ENCODE assay signal across 9 mouse cellular contexts in genomic region chr2:19519768-19520167, GRCm38 (mm10). TPM values are rescaled to one million over a fixed set of nuclear protein-coding genes. Genes with fewer than 3 reads are reported as not detected.
DNase-seq lines count a peak whose midpoint lies in the region; ATAC-seq and TF ChIP-seq lines count a peak whose summit lies in the region.
"Had no signal": no experiment of that assay in that cellular context is flagged by ENCODE, and none has a peak within 500 bp of the region (broad histone marks: within the 10 kb centered on the region; RNA-seq: fewer than 3 reads in every experiment).

No protein-coding gene starts in this region.

- H3K4me1 ChIP-seq in spleen, adult 2 months (ENCODE audit: control insufficient read depth, insufficient read depth, insufficient read length) = no peaks in the 10 kb centered on the region
- peaks cover 7% of the 10 kb centered on the region; the same call in 1 of the 2 replicates for H3K4me1 ChIP-seq in forebrain, embryonic 15.5 days
- H3K4me1 ChIP-seq in midbrain, embryonic 14.5 days (ENCODE audit: control insufficient read depth, insufficient read depth, low read length) = peaks cover 5% of the 10 kb centered on the region; the same call in 1 of the 2 replicates

- H3K9ac ChIP-seq in forebrain, embryonic 15.5 days (replicated peaks) = no peak overlapping the region
- no peak overlapping the region for H3K9ac ChIP-seq in midbrain, embryonic 14.5 days (replicated peaks; ENCODE audit: low read length)

- H3K4me2 ChIP-seq in forebrain, embryonic 15.5 days (replicated peaks) = no peak overlapping the region
- H3K4me2 ChIP-seq in midbrain, embryonic 14.5 days (ENCODE audit: low read length) = 0 out of 2 replicates have a peak overlapping the region, but pooled peaks have one; percentile 11

- no peaks in the 10 kb centered on the region for H3K36me3 ChIP-seq in spleen, adult 2 months (ENCODE audit: control insufficient read depth, insufficient read depth, low read length)
- H3K36me3 ChIP-seq in forebrain, embryonic 15.5 days = no peaks in the 10 kb centered on the region
- no peaks in the 10 kb centered on the region for H3K36me3 ChIP-seq in midbrain, embryonic 14.5 days (ENCODE audit: control insufficient read depth, insufficient read depth, low read length)

- H3K9me3 ChIP-seq in forebrain, embryonic 15.5 days = no peaks in the 10 kb centered on the region
- H3K9me3 ChIP-seq in midbrain, embryonic 14.5 days (ENCODE audit: control insufficient read depth, low read length) = no peaks in the 10 kb centered on the region

- ATAC-seq in forebrain, embryonic 15.5 days (replicated peaks) = peak; percentile 86
- ATAC-seq in midbrain, embryonic 14.5 days (ENCODE audit: low FRiP score, low TSS enrichment) = peak; percentile 78

- no peak overlapping the region for H3K4me3 ChIP-seq in spleen, adult 2 months (ENCODE audit: extremely low read depth, insufficient read depth, insufficient read length)
- no peak overlapping the region for H3K4me3 ChIP-seq in forebrain, embryonic 15.5 days
- no peak overlapping the region for H3K4me3 ChIP-seq in left cerebral cortex, adult 2 months
- H3K4me3 ChIP-seq in midbrain, embryonic 14.5 days (replicated peaks; ENCODE audit: low read depth, low read length) = no peak overlapping the region

- TF ChIP-seq CTCF in spleen, adult 2 months (IDR thresholded peaks at IDR 0.05; ENCODE audit: extremely low read depth, insufficient read depth, insufficient read length, insufficient replicate concordance) = peak; percentile 29; the same call in 1 of the 2 replicates
- TF ChIP-seq CTCF in left cerebral cortex, adult 2 months (IDR thresholded peaks at IDR 0.05) = peak; percentile 80

- 6% methylated on average over 7 of the region's 7 CpGs for WGBS in spleen, adult 2 months
- WGBS in forebrain, embryonic 15.5 days = 4% methylated on average over 7 of the region's 7 CpGs
- 3% methylated on average over 7 of the region's 7 CpGs for WGBS in midbrain, embryonic 14.5 days

- peak in 1 of 2 experiments; percentile 60 for DNase-seq in spleen, adult 2 months (ENCODE audit: low read depth in 1 of 2, low spot score in 2 of 2)
- no peak for DNase-seq in spleen, adult 12 weeks (ENCODE audit: low spot score)
- DNase-seq in cerebellum, adult 11 months = peak; percentile 9
- peak; percentile 37 for DNase-seq in induced T-regulatory cell, adult 2 months (ENCODE audit: low read depth)
- DNase-seq in left cerebral cortex, adult 2 months (ENCODE audit: extremely low spot score in 1 of 2, low spot score in 2 of 2) = peak; percentile 62 to 63
- DNase-seq in midbrain, embryonic 14.5 days = peak; percentile 88
- DNase-seq in spleen, postnatal 36 days (ENCODE audit: low spot score in 2 of 2) = peak; percentile 33 to 58

- intact Hi-C loops in left cerebral cortex, adult 2 months (cut with DNase I) = loop anchor here (1.0 to 10.0 kb wide), 3 partner anchors 104 to 1255 kb away; no protein-coding TSS in a partner anchor

- no peak for TF ChIP-seq POLR2A in spleen, adult 2 months (IDR thresholded peaks at IDR 0.05; ENCODE audit: low read depth, low read length)

- no peaks in the 10 kb centered on the region; the same call in 1 of the 2 replicates for H3K27me3 ChIP-seq in spleen, adult 2 months (ENCODE audit: control insufficient read depth, insufficient read depth, low read length)
- 0 out of 2 replicates have a peak, but pooled peaks cover 3% of the 10 kb centered on the region for H3K27me3 ChIP-seq in forebrain, embryonic 15.5 days
- peaks cover 16% of the 10 kb centered on the region; the same call in 1 of the 2 replicates for H3K27me3 ChIP-seq in midbrain, embryonic 14.5 days (ENCODE audit: control insufficient read depth, insufficient read depth, low read length)

- no peak overlapping the region for H3K27ac ChIP-seq in spleen, adult 2 months (ENCODE audit: insufficient read depth, low read length)
- H3K27ac ChIP-seq in forebrain, embryonic 15.5 days (replicated peaks) = no peak overlapping the region
- H3K27ac ChIP-seq in left cerebral cortex, adult 2 months = no peak overlapping the region
- H3K27ac ChIP-seq in midbrain, embryonic 14.5 days (replicated peaks; ENCODE audit: low read depth, low read length) = no peak overlapping the region

RNA-seq across cellular contexts. Expression of gene 4921504E06Rik, which starts 33.9 kb away (rescaled TPM):
- polyA plus RNA-seq in spleen, adult 2 months (2012; rRNA removed) = not detected in 2 replicates
- polyA plus RNA-seq in forebrain, embryonic 15.5 days (2015; fragmentation: Nextera tagmentation; extraction: Ambion mirVana) = not detected in 2 replicates
- total RNA-seq in left cerebral cortex, adult 2 months (2021) = not detected
- 0.12 and 0.24 TPM in 2 replicates for polyA plus RNA-seq in midbrain, embryonic 14.5 days (2014; fragmentation: Nextera tagmentation; extraction: Ambion mirVana)
- polyA plus RNA-seq: stomach, embryonic 14.5 days had no signal
